Mouse (Mus musculus) adrenal gland, postnatal 10 days (tissue): ENCODE results near the gene Ssbp3. TPM values are rescaled to one million over a fixed set of nuclear protein-coding genes. Genes with fewer than 3 reads are reported as not detected.

Source experiments
- DNase-seq: peaks from one replicate; pipeline ENCODE4 v3.0.0; 2021; ENCODE audit warnings: mixed read lengths
- total RNA-seq, 2 experiments: library from RNA; stranded (reverse); gene quantifications; 2 replicates each; pipeline ENCODE4 v1.2.3; 2021

Gene Ssbp3
- total RNA-seq, 2 experiments from 2014 or later: 50.8 to 69.0 TPM

GRCm38 (mm10) chr4:107098375-107098774, 187.9 kb downstream of the Ssbp3 start:
- DNase-seq: no peak

- DNase-seq: no peak
Observed at GRCm38 (mm10) chr4:107098791-107099525, 188.5 kb downstream of the Ssbp3 start.

Other genes with a start within 250 kb of the Ssbp3 start
- 10 to 100 TPM; 23.1 to 27.2 TPM for gene Ttc4, start 231.8 kb upstream of the Ssbp3 start, total RNA-seq
- 1 to 10 TPM in 1 of 2 experiments, under 1 TPM in 1; 0.48 to 1.1 TPM for gene Mroh7, start 179.8 kb upstream of the Ssbp3 start, total RNA-seq
- under 1 TPM; 0.27 to 0.30 TPM for gene Fam151a, start 176.8 kb upstream of the Ssbp3 start, total RNA-seq
- 10 to 100 TPM; 35.1 to 37.9 TPM for gene Acot11, start 105.7 kb upstream of the Ssbp3 start, total RNA-seq
- gene Mrpl37, start 156.2 kb downstream of the Ssbp3 start, total RNA-seq: 100 to 1,000 TPM in 1 of 2 experiments, 10 to 100 TPM in 1; 99.3 to 119 TPM
- gene Cyb5rl, start 156.3 kb downstream of the Ssbp3 start, total RNA-seq: 10 to 100 TPM; 14.8 to 20.1 TPM
- under 1 TPM in 1 of 2 experiments, not detected in 1; 0.12 TPM for gene Cdcp2, start 186.2 kb downstream of the Ssbp3 start, total RNA-seq